Mouse (Mus musculus): ENCODE data around the gene Nt5dc2. TPM values are rescaled to one million over a fixed set of nuclear protein-coding genes. Genes with fewer than 3 reads are reported as not detected.
A peak's percentile ranks its signal among the peaks of the same experiment; 100 is the strongest.

The Nt5dc2 gene
- total RNA-seq (2014; fragmentation: Nextera tagmentation) (82.3 and 91.5 TPM in 2 replicates), total RNA-seq (2017) (49.2 and 87.0 TPM in 2 replicates)

DNA sequence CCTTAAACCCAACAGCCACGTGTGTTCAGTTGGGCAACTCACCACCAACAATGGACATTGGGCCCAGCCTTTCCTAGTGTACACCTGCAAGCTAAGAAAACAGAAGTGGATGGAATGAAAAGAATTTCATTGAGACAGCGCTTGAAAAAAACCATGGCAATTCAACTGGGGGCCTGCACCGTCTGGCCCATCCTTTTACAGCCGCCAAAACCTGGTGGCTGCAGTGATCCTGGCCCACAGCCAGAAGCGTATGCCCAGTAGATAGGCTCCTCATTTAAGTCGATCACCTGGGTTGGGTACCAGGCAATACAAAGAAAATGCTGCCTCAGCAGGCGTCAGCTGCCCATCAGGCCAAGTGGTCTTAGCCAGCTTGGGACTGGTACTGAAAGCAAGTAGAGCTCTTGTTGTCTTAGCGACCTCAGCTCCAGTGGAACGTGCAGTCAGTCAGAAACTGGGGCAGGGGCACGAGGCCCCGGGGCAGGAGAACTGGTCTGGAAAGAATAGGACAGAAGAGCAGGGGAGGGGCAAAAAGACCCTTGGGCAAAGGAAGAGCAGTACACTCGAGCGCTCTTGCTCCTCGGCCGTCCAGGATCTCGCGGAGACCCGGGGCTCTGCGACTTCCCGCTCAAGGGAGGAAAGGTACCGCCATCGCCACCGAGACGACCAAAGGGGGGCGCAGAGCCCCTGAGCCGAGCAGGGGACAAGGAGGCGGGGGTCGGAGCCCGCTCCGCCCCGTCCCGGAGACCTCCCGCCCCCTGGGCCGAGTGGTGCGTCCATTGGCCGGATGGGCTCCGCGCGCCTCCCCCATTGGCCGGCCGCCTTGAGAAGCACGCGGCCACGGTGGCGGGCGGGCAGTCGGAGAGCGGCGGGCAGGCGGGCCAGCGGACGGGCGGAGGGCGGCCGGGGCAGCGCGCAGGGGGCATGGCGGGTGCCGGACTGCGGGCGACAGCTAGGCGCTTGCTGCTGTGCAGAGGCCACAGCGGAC lies at the start of gene Nt5dc2:
Gene Nt5dc2 (plus strand): TSS at position 818 of the 985 bp plus-strand sequence.
- peak; percentile 35; the same call in 1 of the 2 replicates for ATAC-seq (replicated peaks; ENCODE audit: low FRiP score, low TSS enrichment, poor library complexity, severe bottlenecking)

- no peak for ATAC-seq (replicated peaks; ENCODE audit: low FRiP score, low TSS enrichment, poor library complexity, severe bottlenecking)
Measured at GRCm38 (mm10) chr14:31081147-31081546, 49.7 kb upstream of the Nt5dc2 start.

GRCm38 (mm10) chr14:31087433-31087832 lies 43.4 kb upstream of the Nt5dc2 start:
- ATAC-seq (replicated peaks; ENCODE audit: low FRiP score, low TSS enrichment, poor library complexity, severe bottlenecking), result no peak

GRCm38 (mm10) chr14:31088515-31088914 lies 42.3 kb upstream of the Nt5dc2 start:
- ATAC-seq (replicated peaks; ENCODE audit: low FRiP score, low TSS enrichment, poor library complexity, severe bottlenecking), result no peak

DNA sequence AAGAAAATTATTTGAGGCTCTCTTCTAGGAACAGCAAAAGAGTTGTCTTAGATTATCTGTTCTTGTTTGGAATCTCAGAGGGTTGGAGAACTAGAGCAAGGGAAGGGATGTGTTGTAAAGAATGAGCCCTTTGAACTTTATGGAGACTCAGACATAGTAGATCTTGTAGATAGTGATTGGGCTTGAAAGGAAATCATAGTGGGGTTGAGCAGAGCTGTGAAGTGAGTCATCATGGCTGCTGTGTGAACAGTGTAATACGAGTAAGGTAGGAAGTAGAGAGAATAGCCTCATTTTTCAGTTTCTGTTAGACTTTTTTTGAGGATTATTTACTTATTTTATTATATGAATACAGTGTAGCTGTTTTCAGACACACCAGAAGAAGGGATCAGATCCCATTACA lies 40.9 kb upstream of the Nt5dc2 start:
- ATAC-seq (replicated peaks; ENCODE audit: low FRiP score, low TSS enrichment, poor library complexity, severe bottlenecking), result no peak

GRCm38 (mm10) chr14:31105156-31105555 lies 25.7 kb upstream of the Nt5dc2 start:
- no peak for ATAC-seq (replicated peaks; ENCODE audit: low FRiP score, low TSS enrichment, poor library complexity, severe bottlenecking)

- peak; percentile 96 for ATAC-seq (replicated peaks; ENCODE audit: low FRiP score, low TSS enrichment, poor library complexity, severe bottlenecking)
Measured at GRCm38 (mm10) chr14:31110613-31111012, 20.2 kb upstream of the Nt5dc2 start.

- no peak for ATAC-seq (replicated peaks; ENCODE audit: low FRiP score, low TSS enrichment, poor library complexity, severe bottlenecking)
Measured at GRCm38 (mm10) chr14:31112187-31112586, 18.7 kb upstream of the Nt5dc2 start.

DNA sequence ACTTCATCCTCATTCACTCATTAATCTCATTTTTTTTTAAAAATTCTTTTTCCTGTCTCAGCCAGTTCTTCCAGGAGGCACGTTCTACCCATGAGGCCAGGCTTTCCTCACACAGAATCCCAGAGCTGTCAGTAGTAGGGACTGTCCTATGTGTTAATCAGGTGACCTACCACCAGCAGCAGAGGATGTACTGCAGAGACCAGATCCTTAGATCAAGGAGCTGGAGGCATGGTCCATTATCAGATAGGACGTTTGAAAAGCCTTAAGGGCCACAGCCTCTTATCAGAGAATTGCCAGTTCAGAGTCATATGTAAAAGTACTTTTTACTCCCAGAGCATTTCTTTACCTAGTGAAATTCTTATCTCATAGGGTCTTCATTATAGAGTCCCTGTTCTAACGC lies 16.8 kb upstream of the Nt5dc2 start:
- peak; percentile 45 for ATAC-seq (replicated peaks; ENCODE audit: low FRiP score, low TSS enrichment, poor library complexity, severe bottlenecking)

- ATAC-seq (replicated peaks; ENCODE audit: low FRiP score, low TSS enrichment, poor library complexity, severe bottlenecking), result no peak
Measured at GRCm38 (mm10) chr14:31115522-31115921, 15.3 kb upstream of the Nt5dc2 start.

DNA sequence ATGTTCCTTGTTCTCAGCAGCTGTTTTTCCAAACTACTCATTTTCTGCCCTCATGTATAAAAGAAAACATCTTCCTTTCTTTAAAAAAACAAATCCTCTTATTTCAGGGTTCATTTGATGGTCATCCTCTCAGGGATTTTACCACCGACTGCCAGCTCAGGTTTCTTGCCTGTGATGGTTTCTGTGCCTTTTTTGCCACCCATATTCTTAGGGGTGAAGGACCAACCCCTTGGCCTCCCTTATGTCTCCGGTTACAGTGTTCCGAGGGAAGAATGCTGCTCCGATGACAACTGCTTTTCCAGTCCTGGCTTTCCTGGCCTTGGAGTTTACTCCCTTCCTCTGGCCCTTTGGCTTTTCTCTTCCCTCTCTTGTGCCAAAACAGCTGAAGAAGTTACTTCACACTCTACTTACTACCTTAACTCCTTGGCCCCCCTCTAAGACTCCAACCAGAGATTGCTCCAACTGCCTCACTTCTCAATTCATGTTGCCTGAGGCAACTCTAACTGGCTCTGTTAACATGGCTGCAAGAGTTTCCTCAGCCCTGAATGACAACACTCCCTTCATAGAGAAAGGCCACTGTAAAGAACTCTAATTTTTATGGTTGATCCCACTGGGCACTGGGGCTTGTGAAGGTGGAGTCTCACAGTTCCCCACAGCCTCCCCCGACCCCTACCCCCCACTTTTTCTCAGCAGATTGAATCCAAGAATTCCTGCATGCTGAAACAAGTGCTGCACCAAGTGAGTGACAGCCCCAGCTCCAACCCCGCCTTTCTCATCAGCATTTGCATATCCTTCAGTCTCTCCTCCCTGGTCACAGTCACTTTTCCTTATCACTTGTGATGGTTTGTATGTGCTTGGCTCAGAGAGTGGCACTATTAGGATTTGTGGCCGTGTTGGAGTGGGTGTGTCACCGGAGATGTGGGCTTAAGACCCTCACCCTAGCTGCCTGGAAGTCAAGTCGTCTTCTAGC lies 5.5 kb upstream of the Nt5dc2 start:
- ATAC-seq (replicated peaks; ENCODE audit: low FRiP score, low TSS enrichment, poor library complexity, severe bottlenecking), result no peak

DNA sequence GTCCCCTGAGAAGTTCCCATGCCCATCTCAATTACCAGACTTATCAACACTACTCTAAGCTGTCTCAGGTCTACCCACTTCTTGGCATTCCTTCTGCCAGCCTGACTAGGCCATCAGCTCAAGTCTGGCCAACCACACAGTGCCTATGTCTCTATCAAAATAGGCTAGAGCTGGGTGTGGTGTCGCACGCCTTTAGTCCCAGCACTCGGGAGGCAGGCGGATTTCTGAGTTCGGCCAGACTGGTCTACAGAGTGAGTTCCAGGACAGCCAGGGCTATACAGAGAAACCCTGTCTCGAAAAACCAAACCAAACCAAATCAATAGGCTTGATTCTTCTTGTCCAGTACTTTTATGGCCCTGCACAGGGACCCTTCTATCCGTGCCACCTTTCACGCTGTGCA lies 4.0 kb upstream of the Nt5dc2 start:
- peak; percentile 34 for ATAC-seq (replicated peaks; ENCODE audit: low FRiP score, low TSS enrichment, poor library complexity, severe bottlenecking)

DNA sequence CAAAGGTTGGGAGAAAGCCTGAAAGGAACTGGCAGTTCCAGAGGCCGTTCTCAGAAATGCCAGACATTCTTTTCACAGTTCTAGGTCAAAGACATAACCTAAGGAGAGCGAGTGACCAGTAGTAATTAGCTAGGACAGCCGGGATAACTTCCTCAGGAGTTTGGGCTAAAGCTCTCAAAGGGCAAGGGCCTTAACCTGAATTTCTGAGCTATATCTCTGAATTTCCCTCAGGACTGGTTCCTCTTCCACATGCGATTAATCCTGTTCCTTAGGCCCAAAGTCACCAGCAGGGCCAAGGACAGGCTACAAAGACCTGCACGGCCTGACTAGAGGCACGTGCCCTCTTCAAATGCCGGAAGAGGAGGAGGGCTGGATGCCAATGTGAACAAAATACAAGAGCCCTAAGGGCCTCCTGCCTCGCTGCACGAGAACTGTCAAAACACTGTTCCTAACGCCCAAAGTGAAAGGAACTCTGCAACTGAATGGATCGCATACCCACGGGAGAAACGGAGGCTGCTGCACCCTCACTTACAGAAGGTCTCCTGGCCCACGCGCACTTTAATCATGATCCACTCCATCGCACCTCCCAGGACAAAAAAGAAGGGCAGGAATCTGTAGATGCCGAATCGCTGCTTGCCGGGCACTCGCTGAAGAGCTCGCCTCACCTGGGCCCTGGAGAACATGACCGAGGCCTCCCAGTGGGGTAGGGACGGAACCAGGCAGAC lies 2.6 kb upstream of the Nt5dc2 start:
- 0 out of 2 replicates have a peak, but pooled peaks have one; percentile 16 for ATAC-seq (replicated peaks; ENCODE audit: low FRiP score, low TSS enrichment, poor library complexity, severe bottlenecking)

- peak; percentile 86 for ATAC-seq (replicated peaks; ENCODE audit: low FRiP score, low TSS enrichment, poor library complexity, severe bottlenecking)
Measured at GRCm38 (mm10) chr14:31128826-31129219, 2.0 kb upstream of the Nt5dc2 start, which contains the start of gene Smim4. Gene Smim4, minus strand, starts transcription at chr14:31128956.

DNA sequence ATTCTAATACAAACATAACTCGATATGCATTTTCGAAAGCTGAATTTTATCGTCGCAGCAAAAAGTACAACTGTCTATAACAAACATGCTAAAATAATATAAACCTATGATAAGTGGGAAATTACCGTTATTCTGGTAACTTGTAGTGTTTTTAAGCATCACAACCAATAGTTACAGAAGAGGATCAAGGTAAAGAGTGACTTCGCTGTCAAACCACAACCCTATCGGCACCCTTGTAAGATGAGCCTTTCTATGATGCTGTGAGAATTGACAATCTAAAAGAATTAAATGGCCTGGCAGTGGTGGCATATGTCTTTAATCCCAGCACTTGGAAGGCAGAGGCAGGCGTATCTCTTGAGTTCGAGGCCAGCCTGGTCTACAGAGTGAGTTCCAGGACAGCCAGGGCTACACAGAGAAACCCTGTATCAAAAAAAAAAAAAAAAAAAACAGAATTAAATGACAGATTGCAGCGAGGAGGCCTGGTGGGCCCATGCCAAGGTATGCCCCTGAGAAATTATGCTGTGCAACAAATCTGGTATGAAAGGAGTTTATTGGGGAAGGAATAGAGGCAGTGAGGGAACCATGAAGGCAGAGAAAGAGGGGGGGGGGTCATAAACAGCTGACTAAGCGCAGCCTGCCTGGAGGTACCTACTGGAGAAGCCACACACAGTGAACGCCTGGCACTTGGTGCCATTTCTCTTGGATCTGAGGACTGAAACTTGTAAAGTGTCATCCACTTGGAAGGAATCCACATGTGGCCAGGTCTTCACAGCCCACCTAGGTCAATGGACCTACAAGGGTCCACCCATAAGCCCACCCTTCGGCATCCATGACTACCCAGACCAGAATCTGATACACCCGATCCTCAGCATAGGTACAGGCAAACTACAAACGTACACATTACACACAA lies 1.3 kb upstream of the Nt5dc2 start:
- ATAC-seq (replicated peaks; ENCODE audit: low FRiP score, low TSS enrichment, poor library complexity, severe bottlenecking), result no peak

GRCm38 (mm10) chr14:31131272-31131821 lies 494 bp downstream of the Nt5dc2 start:
- no peak for ATAC-seq (replicated peaks; ENCODE audit: low FRiP score, low TSS enrichment, poor library complexity, severe bottlenecking)

- peak; percentile 39 for ATAC-seq (replicated peaks; ENCODE audit: low FRiP score, low TSS enrichment, poor library complexity, severe bottlenecking)
Measured at GRCm38 (mm10) chr14:31132031-31132430, 1.2 kb downstream of the Nt5dc2 start.

- ATAC-seq (replicated peaks; ENCODE audit: low FRiP score, low TSS enrichment, poor library complexity, severe bottlenecking), result no peak
Measured at GRCm38 (mm10) chr14:31132491-31132975, 1.7 kb downstream of the Nt5dc2 start.

Data from megakaryocyte-erythroid progenitor cell, adult 5-6 weeks (primary cell).